Mouse (Mus musculus): ENCODE results near the gene Creb5. TPM values are rescaled to one million over a fixed set of nuclear protein-coding genes. Genes with fewer than 3 reads are reported as not detected.

Creb5 gene
- polyA plus RNA-seq, 1 experiment from 2014 or later, result 25.4 TPM

DNA sequence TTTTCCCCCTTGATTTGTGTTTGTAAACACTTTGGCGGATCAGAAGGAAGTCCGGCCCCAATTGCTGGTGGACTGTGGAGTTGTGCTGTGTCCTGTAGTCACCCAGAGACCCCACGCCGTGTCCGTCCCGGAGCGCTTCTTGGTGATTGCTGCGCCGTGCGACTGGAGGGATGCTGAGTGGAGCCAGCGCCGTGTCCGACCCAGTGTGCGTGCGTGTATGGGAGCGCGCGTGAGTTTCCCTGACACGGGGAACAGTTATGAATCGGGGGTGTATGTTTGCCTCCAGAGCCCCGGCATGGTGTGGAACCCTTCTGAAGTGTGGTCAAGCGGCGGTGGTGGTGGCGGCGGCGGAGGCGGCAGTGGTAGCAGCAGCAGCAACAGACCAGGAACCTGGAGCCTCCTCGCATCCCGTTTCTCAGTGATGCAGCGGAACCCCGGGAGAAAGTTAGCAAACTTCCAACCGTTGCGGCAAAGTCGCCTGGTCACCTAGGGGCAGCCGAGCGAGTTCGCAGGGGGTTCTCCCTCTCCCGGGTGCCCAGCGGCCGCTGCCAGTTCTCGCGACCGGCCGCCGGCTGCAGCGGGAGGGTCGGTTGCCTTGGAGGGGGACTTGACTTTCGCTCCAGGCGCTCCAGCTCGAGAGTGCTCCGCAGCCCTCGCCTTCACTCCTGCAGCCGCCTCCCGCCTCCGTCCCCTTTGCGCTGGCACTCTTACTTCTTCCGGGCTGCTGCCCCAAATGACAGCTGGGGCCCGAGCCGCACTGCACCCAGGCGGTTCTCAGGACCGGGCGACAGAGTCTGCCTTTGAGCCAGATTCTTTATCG is 702 bp downstream of the Creb5 start:
- Histone ChIP-seq H3K36me3 (ENCODE audit: control insufficient read depth, insufficient read depth) (no peaks in the 10 kb centered on the region), H3K4me2 (ENCODE audit: low read depth, low read length) (peak overlapping the region; percentile 87), H3K4me3 (ENCODE audit: low read length) (peak overlapping the region; percentile 85), H3K9ac (ENCODE audit: low read length) (peak overlapping the region; percentile 83), H3K27me3 (ENCODE audit: control insufficient read depth, insufficient read depth, low read length) (no peaks in the 10 kb centered on the region), H3K9me3 (replicated peaks; ENCODE audit: control insufficient read depth, low read length) (no peaks in the 10 kb centered on the region), H3K4me1 (ENCODE audit: control insufficient read depth, insufficient read depth, low read length) (peaks cover 21% of the 10 kb centered on the region), H3K27ac (ENCODE audit: low read length) (peak overlapping the region; percentile 91)
- WGBS, result 0% methylated on average over 63 of the region's 63 CpGs
- ATAC-seq (replicated peaks; ENCODE audit: extremely low read depth, insufficient read depth, low FRiP score), result peak; percentile 37

DNA sequence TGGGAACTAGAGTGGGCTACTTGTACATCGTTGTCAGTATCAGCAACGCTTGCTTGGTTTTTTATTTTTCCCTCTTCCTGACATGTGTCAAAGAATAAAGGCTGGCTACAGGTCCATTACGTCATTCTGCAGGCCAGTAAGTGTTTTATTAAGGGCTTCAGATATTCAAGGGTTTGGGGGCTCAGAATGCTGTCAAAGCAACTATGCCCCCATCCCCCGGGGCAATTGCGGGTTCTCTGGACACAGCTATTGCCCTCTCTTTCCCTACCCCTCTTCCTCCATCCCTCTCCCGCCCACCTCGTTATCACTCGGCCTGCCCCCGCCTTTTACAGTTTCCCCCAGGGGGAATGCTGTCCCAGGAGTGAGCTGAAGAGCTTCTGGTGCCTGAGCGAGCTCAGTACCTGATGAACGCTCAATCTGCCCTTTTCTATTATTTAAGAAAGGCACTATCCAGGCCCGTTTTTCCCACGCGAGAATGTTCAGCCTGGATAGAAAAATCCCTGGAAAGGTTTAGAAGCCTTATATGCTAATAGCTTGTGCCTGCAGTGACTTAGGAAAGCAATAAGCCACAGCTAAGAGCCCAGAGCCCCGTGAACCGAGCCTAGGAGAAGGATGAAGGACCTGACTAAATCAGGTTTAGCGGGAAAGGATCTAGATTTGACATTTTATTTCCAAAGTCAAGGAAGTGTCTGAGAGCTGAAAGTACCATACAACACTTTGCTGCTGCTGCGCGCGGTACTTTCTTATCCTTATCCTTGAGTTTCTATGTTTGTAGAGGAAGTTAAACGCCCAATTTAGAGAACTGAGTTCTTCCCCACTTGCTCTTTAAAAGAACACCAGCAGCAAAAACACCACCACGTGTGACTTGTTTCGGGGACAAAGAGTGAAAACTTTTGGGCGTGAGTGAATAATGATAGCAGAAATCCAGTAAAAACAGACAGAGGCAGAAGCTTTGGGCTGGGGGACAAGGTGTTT is 1.8 kb downstream of the Creb5 start:
- peak overlapping the region; percentile 83 for H3K9ac ChIP-seq (ENCODE audit: low read length)
- H3K27me3 ChIP-seq (ENCODE audit: control insufficient read depth, insufficient read depth, low read length), result no peaks in the 10 kb centered on the region
- no peak for ATAC-seq (replicated peaks; ENCODE audit: extremely low read depth, insufficient read depth, low FRiP score)

DNA sequence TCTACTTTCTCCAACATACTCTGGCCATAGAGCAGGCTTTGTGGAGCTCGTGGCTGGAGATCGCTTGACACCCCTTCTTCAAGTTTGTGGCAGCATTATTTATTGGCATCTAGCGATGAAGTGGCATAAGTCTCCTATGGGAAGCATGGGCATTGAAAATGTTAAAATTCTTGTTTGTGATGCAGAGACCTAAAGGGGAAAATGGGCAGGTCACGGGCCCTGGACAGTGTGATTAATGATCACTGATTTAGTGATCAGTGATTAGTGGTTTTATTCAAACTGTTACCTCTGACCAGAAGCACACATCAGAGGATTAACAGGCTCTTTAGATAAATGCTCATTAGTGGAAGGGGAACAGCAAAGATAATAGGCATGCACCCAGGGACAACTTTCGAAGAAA is 2.6 kb downstream of the Creb5 start:
- Histone ChIP-seq H3K27me3 (ENCODE audit: control insufficient read depth, insufficient read depth, low read length) (no peaks in the 10 kb centered on the region), H3K4me1 (ENCODE audit: control insufficient read depth, insufficient read depth, low read length) (peaks cover 29% of the 10 kb centered on the region), H3K27ac (ENCODE audit: low read length) (peak overlapping the region; percentile 91), H3K9ac (ENCODE audit: low read length) (peak overlapping the region; percentile 83), H3K9me3 (replicated peaks; ENCODE audit: control insufficient read depth, low read length) (no peaks in the 10 kb centered on the region), H3K4me3 (ENCODE audit: low read length) (peak overlapping the region; percentile 85), H3K36me3 (ENCODE audit: control insufficient read depth, insufficient read depth) (no peaks in the 10 kb centered on the region), H3K4me2 (ENCODE audit: low read depth, low read length) (peak overlapping the region; percentile 87)
- WGBS, result 23% methylated on average over 5 of the region's 5 CpGs
- no peak for ATAC-seq (replicated peaks; ENCODE audit: extremely low read depth, insufficient read depth, low FRiP score)

More for the DNA sequence above, 1.8 kb downstream of the Creb5 start:
- H3K9me3 ChIP-seq (replicated peaks; ENCODE audit: control insufficient read depth, low read length), result no peaks in the 10 kb centered on the region
- H3K4me1 ChIP-seq (ENCODE audit: control insufficient read depth, insufficient read depth, low read length), result peaks cover 26% of the 10 kb centered on the region
- 2% methylated on average over 24 of the region's 24 CpGs for WGBS
- H3K27ac ChIP-seq (ENCODE audit: low read length), result peak overlapping the region; percentile 91
- H3K4me2 ChIP-seq (ENCODE audit: low read depth, low read length), result peak overlapping the region; percentile 87
- no peaks in the 10 kb centered on the region for H3K36me3 ChIP-seq (ENCODE audit: control insufficient read depth, insufficient read depth)
- peak overlapping the region; percentile 85 for H3K4me3 ChIP-seq (ENCODE audit: low read length)

DNA sequence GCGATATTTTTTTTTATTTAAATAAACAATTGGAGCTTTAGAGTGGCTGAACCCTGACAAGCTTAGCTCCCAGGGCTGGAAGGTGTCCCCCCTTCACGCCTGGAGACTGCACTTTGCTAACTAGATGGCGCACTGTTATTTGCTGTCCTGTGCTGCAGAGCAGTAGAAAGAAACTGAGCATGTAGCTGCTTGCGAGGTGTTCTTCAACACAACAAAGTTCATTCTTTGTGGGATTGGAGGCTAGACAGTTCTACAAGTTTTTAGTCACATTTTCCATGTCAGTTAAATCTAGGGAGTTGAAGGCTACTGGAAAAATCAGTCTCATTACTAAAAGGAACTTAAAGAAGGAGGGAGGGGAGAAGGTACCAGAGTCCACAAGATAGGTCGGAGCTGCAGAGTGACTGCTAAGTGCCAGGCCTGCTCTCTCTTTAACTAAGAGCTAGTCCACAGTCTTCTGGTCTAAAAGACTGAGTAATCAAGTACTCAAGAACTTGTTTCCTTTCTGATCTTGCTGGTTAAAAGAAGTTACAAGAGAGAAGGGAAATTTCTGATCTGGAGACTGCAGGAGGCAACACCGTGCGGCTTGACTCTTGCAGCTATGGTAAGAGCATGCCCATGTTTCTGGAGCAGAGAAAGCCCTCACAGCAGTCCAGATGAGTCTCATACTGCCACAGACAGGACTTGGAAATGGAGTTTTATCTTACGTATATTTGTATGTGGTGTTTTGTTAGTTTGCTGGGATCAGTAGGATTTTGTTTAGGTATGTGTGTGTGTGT is 3.3 kb downstream of the Creb5 start:
- H3K27ac ChIP-seq (ENCODE audit: low read length), result peak overlapping the region; percentile 61
- peak overlapping the region; percentile 44 for H3K9ac ChIP-seq (ENCODE audit: low read length)
- H3K9me3 ChIP-seq (replicated peaks; ENCODE audit: control insufficient read depth, low read length), result no peaks in the 10 kb centered on the region
- no peaks in the 10 kb centered on the region for H3K27me3 ChIP-seq (ENCODE audit: control insufficient read depth, insufficient read depth, low read length)
- peaks cover 29% of the 10 kb centered on the region for H3K4me1 ChIP-seq (ENCODE audit: control insufficient read depth, insufficient read depth, low read length)
- H3K4me3 ChIP-seq (ENCODE audit: low read length), result peak overlapping the region; percentile 20
- H3K4me2 ChIP-seq (ENCODE audit: low read depth, low read length), result peak overlapping the region; percentile 87
- H3K36me3 ChIP-seq (ENCODE audit: control insufficient read depth, insufficient read depth), result no peaks in the 10 kb centered on the region
- ATAC-seq (replicated peaks; ENCODE audit: extremely low read depth, insufficient read depth, low FRiP score), result no peak
- 35% methylated on average over 8 of the region's 8 CpGs for WGBS

DNA sequence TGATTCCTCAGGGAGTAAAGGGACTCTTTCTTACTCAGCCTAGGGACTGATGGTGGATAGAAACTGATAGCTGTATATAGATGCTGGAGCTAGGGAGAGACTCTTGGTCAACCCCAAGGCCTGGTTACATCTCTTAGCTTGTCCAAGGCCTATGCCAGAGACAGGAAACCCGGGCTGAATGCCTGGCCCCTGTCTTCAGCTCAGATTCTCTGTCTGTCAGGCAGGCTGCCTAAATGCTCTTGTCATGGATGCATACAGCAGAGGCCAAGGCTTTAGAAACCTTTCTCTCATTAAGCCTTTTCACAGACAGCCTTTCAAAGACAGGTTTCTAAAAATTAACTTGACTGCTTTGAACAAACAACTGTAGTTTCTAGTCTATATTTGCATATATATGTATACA is 5.9 kb downstream of the Creb5 start:
- Histone ChIP-seq H3K36me3 (ENCODE audit: control insufficient read depth, insufficient read depth) (no peaks in the 10 kb centered on the region), H3K27ac (ENCODE audit: low read length) (no peak overlapping the region), H3K27me3 (ENCODE audit: control insufficient read depth, insufficient read depth, low read length) (no peaks in the 10 kb centered on the region), H3K9me3 (replicated peaks; ENCODE audit: control insufficient read depth, low read length) (no peaks in the 10 kb centered on the region), H3K4me1 (ENCODE audit: control insufficient read depth, insufficient read depth, low read length) (peaks cover 21% of the 10 kb centered on the region), H3K4me3 (ENCODE audit: low read length) (no peak overlapping the region), H3K9ac (ENCODE audit: low read length) (no peak overlapping the region), H3K4me2 (ENCODE audit: low read depth, low read length) (no peak overlapping the region)
- no peak for ATAC-seq (replicated peaks; ENCODE audit: extremely low read depth, insufficient read depth, low FRiP score)
- WGBS, result 33% methylated on average over 1 of the region's 1 CpGs

DNA sequence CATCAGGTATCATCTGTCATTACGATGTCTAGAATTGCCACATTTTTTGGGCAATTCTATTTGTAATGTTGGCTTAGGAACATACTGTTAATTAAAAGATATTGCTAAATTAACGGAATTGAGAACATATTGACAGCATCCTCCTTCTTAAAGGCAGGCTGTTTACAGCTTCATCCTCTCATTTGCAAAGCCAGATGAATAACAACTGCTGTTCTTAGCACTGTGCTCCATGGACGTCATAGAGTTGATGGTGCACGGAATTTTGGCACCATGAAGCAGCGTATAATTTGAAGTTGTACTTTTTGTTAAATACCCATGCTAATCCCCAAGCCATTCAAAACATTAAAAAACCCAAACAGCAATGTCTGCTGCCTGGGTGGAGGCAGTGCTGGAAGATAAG is 10.8 kb downstream of the Creb5 start:
- Histone ChIP-seq H3K9ac (ENCODE audit: low read length) (no peak overlapping the region), H3K27me3 (ENCODE audit: control insufficient read depth, insufficient read depth, low read length) (no peaks in the 10 kb centered on the region), H3K4me2 (ENCODE audit: low read depth, low read length) (no peak overlapping the region), H3K4me1 (ENCODE audit: control insufficient read depth, insufficient read depth, low read length) (peaks cover 14% of the 10 kb centered on the region), H3K4me3 (ENCODE audit: low read length) (no peak overlapping the region), H3K36me3 (ENCODE audit: control insufficient read depth, insufficient read depth) (no peaks in the 10 kb centered on the region), H3K27ac (ENCODE audit: low read length) (no peak overlapping the region), H3K9me3 (replicated peaks; ENCODE audit: control insufficient read depth, low read length) (no peaks in the 10 kb centered on the region)
- WGBS, result 83% methylated on average over 5 of the region's 5 CpGs
- no peak for ATAC-seq (replicated peaks; ENCODE audit: extremely low read depth, insufficient read depth, low FRiP score)

DNA sequence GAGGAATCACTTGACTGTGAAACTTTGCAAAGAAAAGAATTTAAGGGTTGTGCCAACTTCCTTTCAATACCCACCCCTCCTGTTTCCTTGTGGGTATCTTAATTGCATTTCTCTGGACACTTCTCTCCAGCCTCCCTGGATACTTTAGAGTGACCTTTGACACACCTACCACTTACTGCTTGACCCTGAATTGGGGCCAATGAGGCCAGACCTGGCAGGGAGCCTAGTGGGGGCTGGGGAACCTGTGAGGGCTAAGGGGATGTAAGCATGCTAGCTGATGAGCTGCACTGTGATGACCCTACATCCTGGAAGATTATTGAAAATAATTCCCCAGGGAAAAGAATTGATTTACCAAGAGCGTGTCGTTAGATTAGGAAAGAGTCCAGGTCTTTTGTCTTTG is 17.1 kb downstream of the Creb5 start:
- 79% methylated on average over 2 of the region's 2 CpGs for WGBS
- no peak for ATAC-seq (replicated peaks; ENCODE audit: extremely low read depth, insufficient read depth, low FRiP score)
- Histone ChIP-seq H3K27me3 (ENCODE audit: control insufficient read depth, insufficient read depth, low read length) (no peaks in the 10 kb centered on the region), H3K9me3 (replicated peaks; ENCODE audit: control insufficient read depth, low read length) (no peaks in the 10 kb centered on the region), H3K4me2 (ENCODE audit: low read depth, low read length) (no peak overlapping the region), H3K27ac (ENCODE audit: low read length) (no peak overlapping the region), H3K9ac (ENCODE audit: low read length) (no peak overlapping the region), H3K4me1 (ENCODE audit: control insufficient read depth, insufficient read depth, low read length) (peaks cover 30% of the 10 kb centered on the region), H3K4me3 (ENCODE audit: low read length) (no peak overlapping the region), H3K36me3 (ENCODE audit: control insufficient read depth, insufficient read depth) (no peaks in the 10 kb centered on the region)

DNA sequence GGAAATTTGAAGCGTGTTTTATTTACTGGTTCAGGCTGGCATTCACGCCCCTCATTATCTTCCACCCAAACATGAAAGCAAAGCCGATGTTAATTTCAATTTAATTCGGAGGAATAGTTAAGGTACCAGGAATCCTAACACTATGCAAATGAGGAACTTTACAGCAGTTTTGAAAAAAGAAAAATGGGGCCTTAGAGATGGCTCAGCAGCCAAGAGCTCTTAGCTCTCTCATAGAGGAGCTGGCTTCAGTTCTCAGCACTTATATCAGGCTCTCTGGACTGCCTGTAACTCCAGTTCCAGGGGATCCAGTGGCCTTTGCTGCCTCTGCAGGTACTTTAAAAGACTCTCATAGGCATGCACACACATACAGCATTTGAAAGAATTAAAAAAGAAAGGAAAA is 19.1 kb downstream of the Creb5 start:
- Histone ChIP-seq H3K36me3 (ENCODE audit: control insufficient read depth, insufficient read depth) (no peaks in the 10 kb centered on the region), H3K27ac (ENCODE audit: low read length) (no peak overlapping the region), H3K9me3 (replicated peaks; ENCODE audit: control insufficient read depth, low read length) (no peaks in the 10 kb centered on the region), H3K4me1 (ENCODE audit: control insufficient read depth, insufficient read depth, low read length) (peaks cover 27% of the 10 kb centered on the region), H3K4me2 (ENCODE audit: low read depth, low read length) (no peak overlapping the region), H3K9ac (ENCODE audit: low read length) (no peak overlapping the region), H3K27me3 (ENCODE audit: control insufficient read depth, insufficient read depth, low read length) (no peaks in the 10 kb centered on the region), H3K4me3 (ENCODE audit: low read length) (no peak overlapping the region)
- ATAC-seq (replicated peaks; ENCODE audit: extremely low read depth, insufficient read depth, low FRiP score), result no peak
- WGBS, result 93% methylated on average over 4 of the region's 4 CpGs

All from heart, embryonic 16.5 days (tissue).